Mouse (Mus musculus) thymus, adult 2 months (tissue): ENCODE results near the gene Slmap.
"Not testable (repeated sequence)": the region's sequence is repeated elsewhere in the genome, so short reads cannot be mapped to it uniquely, and the experiment has no call there.

ENCODE experiments used
- CTCF ChIP-seq: fragments of 200-500 bp; IDR thresholded peaks from 2 replicates; pipeline ENCODE4 v1.5.1; 2012; ENCODE audit warnings: mild to moderate bottlenecking, control low read depth, low read length, moderate library complexity, borderline replicate concordance; ENCODE audit not compliant: control insufficient read depth, poor library complexity, insufficient read depth; ENCODE audit errors: extremely low read depth
- POLR2A ChIP-seq: fragments of 200-500 bp; IDR thresholded peaks from 2 replicates; pipeline ENCODE4 v1.6.1; 2012; ENCODE audit warnings: mild to moderate bottlenecking, low read length, control low read depth, moderate library complexity; ENCODE audit not compliant: control insufficient read depth, poor library complexity, insufficient read depth; ENCODE audit errors: extremely low read depth

DNA sequence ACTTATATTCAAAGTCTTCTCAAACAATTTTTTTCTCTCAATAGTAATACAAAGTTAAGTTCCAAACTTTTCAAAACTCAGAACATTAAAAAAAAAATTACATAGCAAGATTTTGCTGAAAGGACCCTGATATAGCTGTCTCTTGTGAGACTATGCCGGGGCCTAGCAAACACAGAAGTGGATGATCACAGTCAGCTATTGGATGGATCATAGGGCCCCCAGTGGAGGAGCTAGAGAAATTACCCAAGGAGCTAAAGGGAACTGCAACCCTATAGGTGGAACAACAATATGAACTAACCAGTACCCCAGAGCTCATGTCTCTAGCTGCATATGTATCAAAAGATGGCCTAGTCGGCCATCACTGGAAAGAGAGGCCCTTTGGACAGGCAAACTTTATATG is 18.5 kb downstream of the Slmap start:
- not testable (repeated sequence) for TF ChIP-seq CTCF, POLR2A
